Mouse (Mus musculus) neural tube, embryonic 13.5 days (tissue): ENCODE results near the gene Mtx3. TPM values are rescaled to one million over a fixed set of nuclear protein-coding genes. Genes with fewer than 3 reads are reported as not detected.

Experiments used
- ATAC-seq: fragments of 200-750 bp; cut with Nextera tagmentation; 2 replicates; pipeline ENCODE4 v1.8.0; 2017; ENCODE audit warnings: low read depth, mild to moderate bottlenecking, moderate TSS enrichment, moderate library complexity
- H3K27ac ChIP-seq: fragments of 300-500 bp; sonication (generic); replicated peaks from 2 replicates; pipeline ENCODE4 v1.5.1; 2015; ENCODE audit warnings: moderate library complexity, mild to moderate bottlenecking, inconsistent platforms
- H3K27me3 ChIP-seq: fragments of 300-500 bp; sonication (generic); 2 replicates; pipeline ENCODE4 v1.6.1; 2015; ENCODE audit warnings: mild to moderate bottlenecking, inconsistent platforms
- H3K36me3 ChIP-seq: fragments of 300-500 bp; sonication (generic); 2 replicates; pipeline ENCODE4 v1.6.1; 2015; ENCODE audit warnings: mild to moderate bottlenecking, inconsistent platforms
- H3K4me1 ChIP-seq: fragments of 300-500 bp; sonication (generic); replicated peaks from 2 replicates; pipeline ENCODE4 v1.6.1; 2015; ENCODE audit warnings: inconsistent platforms
- H3K4me2 ChIP-seq: fragments of 300-500 bp; sonication (generic); 2 replicates; pipeline ENCODE4 v1.6.1; 2015; ENCODE audit warnings: inconsistent platforms, mild to moderate bottlenecking, moderate library complexity
- H3K4me3 ChIP-seq: fragments of 300-500 bp; sonication (generic); 2 replicates; pipeline ENCODE4 v1.5.1; 2015; ENCODE audit warnings: mild to moderate bottlenecking, inconsistent platforms
- H3K9ac ChIP-seq: fragments of 300-500 bp; sonication (generic); 2 replicates; pipeline ENCODE4 v1.6.1; 2015; ENCODE audit warnings: moderate library complexity, mild to moderate bottlenecking, inconsistent platforms
- H3K9me3 ChIP-seq: fragments of 300-500 bp; sonication (generic); 2 replicates; pipeline ENCODE4 v1.6.1; 2016; ENCODE audit warnings: inconsistent platforms
- WGBS: fragments of 180-500 bp; shearing (Covaris S2); methylation state at CpG from one replicate; pipeline ENCODE4 v1.1.7; 2015; 5-methylcytosine and 5-hydroxymethylcytosine counted together
- polyA plus RNA-seq: library from polyadenylated mRNA; unstranded; fragments of >200 nt; fragmentation: Nextera tagmentation; extraction: Ambion mirVana; gene quantifications from 2 replicates; pipeline ENCODE4 v1.2.1, GENCODE M21; 2015

The Mtx3 gene
- polyA plus RNA-seq, 1 experiment from 2014 or later, result 3.9 TPM

DNA sequence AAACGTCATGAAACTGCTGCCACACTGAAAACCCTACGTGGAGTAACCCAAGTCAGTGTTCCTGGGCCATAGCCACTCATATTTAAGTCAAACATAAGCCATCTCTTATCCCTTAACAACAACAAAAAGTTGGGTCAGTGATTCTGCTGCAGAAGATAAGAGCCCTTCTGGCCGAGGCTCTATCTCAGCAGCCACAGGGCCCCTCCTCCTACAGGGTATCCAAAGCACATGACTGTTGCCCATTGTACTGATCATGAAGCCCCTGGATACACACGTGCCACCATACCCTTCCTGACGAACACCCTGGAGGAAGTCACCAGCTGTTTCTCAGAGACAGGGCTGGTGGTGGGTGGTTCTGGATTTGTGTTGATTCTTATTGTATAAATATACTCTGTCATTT is 3.4 kb downstream of the Mtx3 start:
- ATAC-seq, result no peak
- peaks cover under 1% of the 10 kb centered on the region; the same call in 1 of the 2 replicates for H3K27me3 ChIP-seq
- peaks cover 9% of the 10 kb centered on the region for H3K4me1 ChIP-seq
- H3K9me3 ChIP-seq, result no peaks in the 10 kb centered on the region
- H3K4me3 ChIP-seq, result no peak overlapping the region
- H3K9ac ChIP-seq, result no peak overlapping the region
- no peak overlapping the region for H3K27ac ChIP-seq
- peaks cover 54% of the 10 kb centered on the region for H3K36me3 ChIP-seq
- no peak overlapping the region for H3K4me2 ChIP-seq
- WGBS, result 77% methylated on average over 5 of the region's 5 CpGs

DNA sequence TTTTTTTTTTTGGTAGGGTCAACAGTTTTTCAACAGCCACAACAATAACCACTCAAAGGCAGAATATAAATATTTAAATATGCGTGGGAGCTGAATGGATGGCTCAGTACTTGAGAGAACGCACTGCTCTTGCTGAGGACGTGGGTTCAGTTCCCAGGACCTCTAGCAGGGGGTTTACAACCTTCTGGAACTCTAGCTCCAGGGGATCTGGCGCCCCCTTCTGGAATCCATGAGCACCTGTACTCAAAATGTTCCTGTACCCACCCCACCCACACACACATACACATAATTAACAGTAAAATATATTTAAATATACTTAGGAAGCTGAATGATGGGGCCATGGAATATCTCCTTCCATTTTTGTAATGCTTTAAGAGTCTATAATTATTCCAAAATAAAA is 11.3 kb downstream of the Mtx3 start:
- Histone ChIP-seq H3K4me3 (no peak overlapping the region), H3K27ac (no peak overlapping the region), H3K4me2 (no peak overlapping the region), H3K9ac (no peak overlapping the region), H3K9me3 (no peaks in the 10 kb centered on the region), H3K36me3 (peaks cover 42% of the 10 kb centered on the region), H3K27me3 (no peaks in the 10 kb centered on the region), H3K4me1 (no peaks in the 10 kb centered on the region)
- ATAC-seq, result no peak
- WGBS, result 77% methylated on average over 4 of the region's 4 CpGs

DNA sequence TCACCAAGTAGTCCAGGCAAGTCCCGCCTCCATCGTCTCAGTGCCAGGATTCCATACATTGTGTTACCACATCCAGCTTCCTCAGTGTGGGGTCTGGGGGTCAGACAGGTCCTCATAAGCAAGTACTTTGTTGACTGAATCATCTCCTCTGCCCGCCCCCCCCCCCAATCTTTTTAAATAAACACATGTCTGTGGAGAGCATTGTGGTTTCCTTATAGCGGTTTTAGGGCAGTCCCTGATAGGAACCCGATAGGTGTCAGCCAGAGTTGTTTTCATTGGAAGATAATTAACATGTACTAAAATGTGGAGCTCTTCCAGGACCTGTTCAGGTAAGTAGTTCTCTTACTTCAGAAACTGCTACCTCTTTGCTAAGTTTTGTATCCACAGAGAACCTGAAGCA is 14.2 kb downstream of the Mtx3 start:
- H3K4me3 ChIP-seq, result no peak overlapping the region
- H3K4me2 ChIP-seq, result no peak overlapping the region
- no peak overlapping the region for H3K27ac ChIP-seq
- peaks cover 17% of the 10 kb centered on the region for H3K36me3 ChIP-seq
- H3K27me3 ChIP-seq, result no peaks in the 10 kb centered on the region
- H3K4me1 ChIP-seq, result no peaks in the 10 kb centered on the region
- 91% methylated on average over 5 of the region's 5 CpGs for WGBS
- no peak for ATAC-seq
- no peak overlapping the region for H3K9ac ChIP-seq
- H3K9me3 ChIP-seq, result no peaks in the 10 kb centered on the region

DNA sequence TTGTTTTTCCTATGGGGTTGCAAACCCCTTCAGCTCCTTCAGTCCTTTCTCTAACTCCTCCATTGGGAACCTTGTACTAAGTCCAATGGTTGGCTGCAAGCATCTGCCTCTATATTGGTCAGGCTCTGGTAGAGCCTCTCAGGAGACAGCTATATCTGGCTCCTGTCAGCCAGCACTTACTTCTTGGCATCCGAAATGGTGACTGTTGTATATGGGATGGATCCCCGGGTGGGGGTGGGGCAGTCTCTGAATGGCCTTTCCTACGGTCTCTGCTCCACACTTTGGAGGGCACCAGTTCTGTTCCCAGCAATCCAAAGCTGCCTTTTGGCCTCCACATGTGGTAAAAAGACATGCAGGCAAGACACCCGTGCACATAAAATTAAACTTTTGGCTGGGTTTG is 15.4 kb downstream of the Mtx3 start:
- Histone ChIP-seq H3K4me2 (no peak overlapping the region), H3K27ac (no peak overlapping the region), H3K9me3 (no peaks in the 10 kb centered on the region), H3K4me1 (no peaks in the 10 kb centered on the region), H3K9ac (no peak overlapping the region), H3K27me3 (no peaks in the 10 kb centered on the region), H3K4me3 (no peak overlapping the region), H3K36me3 (peaks cover 9% of the 10 kb centered on the region)
- 78% methylated on average over 4 of the region's 4 CpGs for WGBS
- no peak for ATAC-seq

DNA sequence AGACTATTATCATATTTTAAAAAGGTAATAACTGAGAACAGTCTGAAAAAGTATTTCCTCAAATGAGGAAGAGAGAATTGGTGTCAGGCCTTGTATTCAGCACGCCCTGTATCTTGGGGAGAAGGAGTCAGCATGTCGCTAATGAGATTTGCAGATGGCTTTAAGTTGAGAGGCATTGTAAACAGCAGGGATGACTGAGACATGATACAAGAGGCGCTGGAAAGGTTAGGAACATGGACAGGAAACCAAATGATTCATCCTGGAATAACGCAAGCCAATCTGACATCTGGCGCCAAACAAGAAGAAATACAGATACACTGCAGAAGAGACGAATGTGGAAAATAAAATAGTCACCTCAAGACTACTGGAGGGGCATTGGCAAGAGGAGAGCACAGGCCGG is 20.8 kb downstream of the Mtx3 start:
- Histone ChIP-seq H3K36me3 (no peaks in the 10 kb centered on the region), H3K4me2 (no peak overlapping the region), H3K4me3 (no peak overlapping the region), H3K9me3 (no peaks in the 10 kb centered on the region), H3K4me1 (no peaks in the 10 kb centered on the region), H3K27me3 (no peaks in the 10 kb centered on the region), H3K9ac (no peak overlapping the region), H3K27ac (no peak overlapping the region)
- no peak for ATAC-seq
- 79% methylated on average over 7 of the region's 7 CpGs for WGBS

DNA sequence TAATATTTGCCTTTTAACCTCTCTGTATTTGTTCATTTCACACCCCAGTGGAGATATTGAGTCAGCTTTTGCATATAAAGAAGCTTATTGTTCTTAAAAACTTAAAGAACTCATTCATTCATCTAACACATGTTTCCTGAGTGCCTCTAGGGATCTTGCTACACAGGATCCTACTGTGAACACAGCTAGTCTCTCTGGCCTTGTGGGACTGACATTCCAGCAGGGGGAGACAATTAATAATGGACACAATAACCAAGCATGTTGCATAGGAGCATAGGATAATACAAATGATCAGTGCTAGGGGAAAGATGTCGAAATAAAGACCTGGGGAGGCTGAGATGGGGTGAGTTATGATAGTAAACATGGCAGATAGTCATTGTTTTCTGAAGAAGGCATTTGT is 22.1 kb downstream of the Mtx3 start:
- WGBS, result 76% methylated on average over 1 of the region's 1 CpGs
- Histone ChIP-seq H3K27ac (no peak overlapping the region), H3K4me1 (no peaks in the 10 kb centered on the region), H3K36me3 (no peaks in the 10 kb centered on the region), H3K9ac (no peak overlapping the region), H3K4me3 (no peak overlapping the region), H3K27me3 (no peaks in the 10 kb centered on the region), H3K9me3 (no peaks in the 10 kb centered on the region), H3K4me2 (no peak overlapping the region)
- ATAC-seq, result no peak

DNA sequence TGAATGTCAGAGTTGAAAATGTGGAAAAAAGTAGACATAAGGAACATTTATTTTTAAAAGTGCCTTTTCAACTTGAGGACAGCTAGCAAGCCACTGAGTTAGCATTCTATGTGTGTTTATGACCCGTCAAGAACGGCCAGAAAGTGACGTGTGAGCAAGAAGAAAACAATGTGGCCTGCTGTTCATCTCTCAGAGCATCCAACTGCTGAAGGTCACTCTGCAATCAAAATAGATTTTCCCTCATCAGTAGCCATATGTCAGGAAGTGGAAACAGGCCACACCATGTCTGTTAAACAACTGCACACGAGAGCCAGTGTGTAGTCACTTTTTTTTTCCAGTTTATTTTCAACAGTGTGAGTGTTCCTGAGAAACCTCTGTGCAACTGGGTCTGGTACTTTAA is 35.0 kb downstream of the Mtx3 start:
- Histone ChIP-seq H3K4me1 (peaks cover 4% of the 10 kb centered on the region; the same call in 1 of the 2 replicates), H3K9ac (no peak overlapping the region), H3K36me3 (no peaks in the 10 kb centered on the region), H3K27me3 (no peaks in the 10 kb centered on the region), H3K4me2 (no peak overlapping the region), H3K9me3 (no peaks in the 10 kb centered on the region), H3K27ac (no peak overlapping the region), H3K4me3 (no peak overlapping the region)
- ATAC-seq, result no peak
- WGBS, result 60% methylated on average over 4 of the region's 4 CpGs

DNA sequence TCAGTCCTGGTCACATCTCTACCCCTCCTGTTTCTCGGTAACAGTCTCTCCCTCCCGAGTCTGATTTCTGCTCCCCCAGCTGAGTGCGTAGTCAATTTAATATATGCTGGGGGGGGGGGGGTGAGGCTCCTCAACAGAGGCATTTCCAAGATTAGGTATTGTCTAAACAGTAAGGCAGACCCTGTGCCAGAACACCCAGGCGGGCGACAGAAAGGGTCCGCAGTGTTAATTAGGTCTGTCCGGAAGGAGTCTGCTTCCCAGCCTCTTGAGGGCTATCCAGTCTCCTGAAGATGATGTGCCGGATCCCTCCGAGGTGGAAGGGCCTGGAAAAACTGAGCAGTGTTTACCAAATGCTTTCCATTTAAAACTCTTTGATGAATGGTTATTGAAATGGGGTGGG is 35.4 kb downstream of the Mtx3 start:
- no peaks in the 10 kb centered on the region for H3K9me3 ChIP-seq
- H3K27me3 ChIP-seq, result no peaks in the 10 kb centered on the region
- peaks cover 4% of the 10 kb centered on the region; the same call in 1 of the 2 replicates for H3K4me1 ChIP-seq
- no peak overlapping the region for H3K9ac ChIP-seq
- WGBS, result 37% methylated on average over 9 of the region's 9 CpGs
- H3K4me2 ChIP-seq, result no peak overlapping the region
- no peak overlapping the region for H3K4me3 ChIP-seq
- H3K27ac ChIP-seq, result no peak overlapping the region
- no peaks in the 10 kb centered on the region for H3K36me3 ChIP-seq
- ATAC-seq, result peak; percentile 50; the same call in 1 of the 2 replicates

DNA sequence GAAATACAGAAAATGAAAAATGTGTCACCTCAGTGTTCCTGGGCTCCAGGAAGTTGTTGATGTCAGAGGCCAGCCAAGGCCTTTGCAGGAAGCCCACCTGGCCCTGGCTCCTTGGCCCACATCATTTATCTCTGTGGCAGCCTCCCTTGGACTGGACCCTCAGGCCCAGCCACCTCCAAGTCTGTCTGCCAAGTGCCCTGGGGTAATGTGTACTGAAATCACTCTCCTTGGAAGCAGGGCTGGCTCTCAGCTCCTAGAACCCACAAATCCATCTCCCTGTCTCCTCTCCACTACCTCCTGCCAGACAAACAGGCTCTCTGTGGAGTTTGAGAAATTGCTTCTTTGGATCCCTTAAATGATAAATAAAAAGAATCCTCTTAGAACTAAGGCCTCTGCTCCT is 36.0 kb downstream of the Mtx3 start:
- H3K36me3 ChIP-seq, result no peaks in the 10 kb centered on the region
- H3K9me3 ChIP-seq, result no peaks in the 10 kb centered on the region
- H3K27me3 ChIP-seq, result no peaks in the 10 kb centered on the region
- H3K4me2 ChIP-seq, result no peak overlapping the region
- no peak overlapping the region for H3K9ac ChIP-seq
- no peak overlapping the region for H3K27ac ChIP-seq
- no peak overlapping the region for H3K4me3 ChIP-seq
- no peak for ATAC-seq
- H3K4me1 ChIP-seq, result peaks cover 4% of the 10 kb centered on the region; the same call in 1 of the 2 replicates

DNA sequence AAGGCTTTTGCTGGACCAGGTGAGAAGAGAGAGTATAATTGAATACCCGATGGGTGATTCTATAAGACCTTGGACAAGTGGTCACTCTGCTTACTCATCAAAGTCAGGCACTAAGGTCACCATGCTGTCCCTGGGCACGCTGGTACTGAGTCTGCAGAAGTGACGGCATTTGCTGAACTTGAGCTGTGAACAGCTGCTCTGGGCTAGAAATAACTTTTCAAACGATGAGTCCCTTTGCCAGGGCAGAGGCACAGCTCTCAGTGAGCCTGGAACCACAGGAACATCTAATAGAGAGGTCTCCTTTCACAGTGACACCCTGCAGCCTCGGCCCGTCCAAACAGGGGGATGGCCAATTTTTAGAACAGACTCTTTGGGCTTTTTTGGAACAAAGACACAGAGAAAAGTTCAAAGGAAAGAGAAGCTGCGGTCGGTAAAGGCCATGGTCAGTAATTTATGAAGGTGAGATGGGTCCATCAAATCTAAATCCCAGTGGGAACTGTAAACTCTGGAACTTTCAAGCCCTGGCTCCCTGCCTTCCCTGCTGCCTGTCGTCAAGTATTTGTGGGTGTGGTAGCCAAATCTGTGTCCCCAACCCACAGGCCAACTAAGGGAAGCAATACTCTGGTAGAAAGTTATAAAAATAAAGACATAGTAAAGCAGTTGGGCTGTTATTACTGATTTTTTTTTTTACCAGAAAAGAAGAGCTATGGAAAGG is 37.9 kb downstream of the Mtx3 start:
- Histone ChIP-seq H3K4me3 (no peak overlapping the region), H3K4me1 (peaks cover 4% of the 10 kb centered on the region; the same call in 1 of the 2 replicates), H3K4me2 (no peak overlapping the region), H3K9me3 (0 out of 2 replicates have a peak, but pooled peaks cover 3% of the 10 kb centered on the region), H3K27ac (no peak overlapping the region), H3K27me3 (no peaks in the 10 kb centered on the region), H3K9ac (no peak overlapping the region), H3K36me3 (no peaks in the 10 kb centered on the region)
- WGBS, result 84% methylated on average over 9 of the region's 9 CpGs
- ATAC-seq, result no peak

DNA sequence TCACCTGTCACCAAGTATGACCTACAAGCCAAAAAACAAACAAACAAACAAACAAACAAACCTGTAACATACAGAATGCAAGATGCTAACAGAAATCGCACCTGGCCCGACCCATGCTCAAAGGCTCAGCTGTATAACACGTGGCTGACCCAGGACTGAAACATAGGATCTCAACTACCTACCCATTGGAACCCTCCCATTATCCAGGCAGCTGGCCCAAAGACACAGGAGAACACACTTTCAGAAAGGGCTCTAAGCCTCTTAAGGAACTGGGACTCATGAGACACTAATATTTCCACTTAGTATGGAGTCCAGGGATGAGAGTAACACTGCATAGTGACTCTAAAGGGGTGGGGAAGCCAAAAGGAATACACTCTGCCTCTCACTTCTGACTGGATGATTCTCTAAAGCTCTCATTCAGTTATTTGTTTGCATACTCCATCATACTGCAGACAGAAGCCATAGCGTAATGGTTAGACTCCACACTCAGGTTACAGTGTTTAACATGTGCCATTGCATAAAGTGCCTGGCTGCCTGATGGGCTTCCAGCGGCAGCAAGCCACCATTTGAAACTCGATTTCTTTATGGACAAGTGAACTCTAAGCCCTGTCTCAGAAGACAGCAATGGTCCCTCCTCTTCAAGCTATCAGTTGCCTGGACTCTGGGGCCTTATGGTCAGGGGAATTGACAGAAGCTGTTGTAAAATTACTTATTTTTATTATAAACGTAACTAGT is 38.6 kb downstream of the Mtx3 start:
- ATAC-seq, result no peak
- H3K4me3 ChIP-seq, result no peak overlapping the region
- H3K27ac ChIP-seq, result no peak overlapping the region
- H3K27me3 ChIP-seq, result no peaks in the 10 kb centered on the region
- H3K36me3 ChIP-seq, result no peaks in the 10 kb centered on the region
- no peak overlapping the region for H3K4me2 ChIP-seq
- H3K4me1 ChIP-seq, result peaks cover 4% of the 10 kb centered on the region; the same call in 1 of the 2 replicates
- 79% methylated on average over 7 of the region's 7 CpGs for WGBS
- 0 out of 2 replicates have a peak, but pooled peaks cover 4% of the 10 kb centered on the region for H3K9me3 ChIP-seq
- no peak overlapping the region for H3K9ac ChIP-seq

DNA sequence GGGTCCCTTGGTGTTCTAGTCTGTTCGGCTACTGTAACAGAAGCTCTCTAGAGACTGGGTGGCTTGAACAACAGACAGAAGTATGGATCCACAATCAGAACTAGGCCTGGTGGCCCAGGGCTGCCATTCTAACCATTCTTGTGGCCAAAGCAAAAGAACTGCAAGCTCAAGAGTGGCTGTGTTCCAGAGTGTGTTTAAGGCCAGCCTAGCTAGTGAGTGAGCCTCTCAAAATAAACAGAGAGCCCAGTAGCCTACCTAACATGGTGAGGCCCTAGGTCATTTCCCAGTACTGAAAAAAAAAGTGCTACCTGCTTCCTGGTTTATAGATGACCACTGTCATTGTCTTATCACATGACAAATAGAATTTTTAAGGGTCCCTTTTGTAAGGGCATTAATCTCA is 39.6 kb downstream of the Mtx3 start:
- no peak overlapping the region for H3K9ac ChIP-seq
- H3K27me3 ChIP-seq, result no peaks in the 10 kb centered on the region
- H3K27ac ChIP-seq, result no peak overlapping the region
- WGBS, result 89% methylated on average over 1 of the region's 1 CpGs
- peaks cover 4% of the 10 kb centered on the region; the same call in 1 of the 2 replicates for H3K4me1 ChIP-seq
- H3K36me3 ChIP-seq, result no peaks in the 10 kb centered on the region
- H3K9me3 ChIP-seq, result 0 out of 2 replicates have a peak, but pooled peaks cover 4% of the 10 kb centered on the region
- H3K4me3 ChIP-seq, result no peak overlapping the region
- no peak overlapping the region for H3K4me2 ChIP-seq
- ATAC-seq, result no peak
